Mouse (Mus musculus) heart, embryonic 15.5 days (tissue): ENCODE measurements around the gene Ttll12. TPM values are rescaled to one million over a fixed set of nuclear protein-coding genes. Genes with fewer than 3 reads are reported as not detected.

Experiments used
- ATAC-seq: fragments of 200-750 bp; cut with Nextera tagmentation; replicated peaks from 2 replicates; pipeline ENCODE4 v1.8.0; 2017; ENCODE audit warnings: low read depth, moderate TSS enrichment; ENCODE audit not compliant: insufficient number of reproducible peaks, insufficient read depth, low FRiP score
- H3K27ac ChIP-seq: fragments of 300-500 bp; sonication (generic); 2 replicates; pipeline ENCODE4 v1.5.1; 2015; ENCODE audit warnings: mild to moderate bottlenecking, inconsistent platforms
- H3K27me3 ChIP-seq: fragments of 300-500 bp; sonication (generic); 2 replicates; pipeline ENCODE4 v1.6.1; 2015; ENCODE audit warnings: inconsistent platforms
- H3K36me3 ChIP-seq: fragments of 300-500 bp; sonication (generic); 2 replicates; pipeline ENCODE4 v1.6.1; 2015; ENCODE audit warnings: mild to moderate bottlenecking, inconsistent platforms
- H3K4me1 ChIP-seq: fragments of 300-500 bp; sonication (generic); replicated peaks from 2 replicates; pipeline ENCODE4 v1.6.1; 2015; ENCODE audit warnings: inconsistent platforms
- H3K4me2 ChIP-seq: fragments of 300-500 bp; sonication (generic); 2 replicates; pipeline ENCODE4 v1.6.1; 2015; ENCODE audit warnings: inconsistent platforms, mild to moderate bottlenecking, moderate library complexity
- H3K4me3 ChIP-seq: fragments of 300-500 bp; sonication (generic); 2 replicates; pipeline ENCODE4 v1.5.1; 2015; ENCODE audit warnings: mild to moderate bottlenecking, inconsistent platforms
- H3K9ac ChIP-seq: fragments of 300-500 bp; sonication (generic); 2 replicates; pipeline ENCODE4 v1.6.1; 2015; ENCODE audit warnings: mild to moderate bottlenecking, inconsistent platforms
- H3K9me3 ChIP-seq: fragments of 300-500 bp; sonication (generic); replicated peaks from 2 replicates; pipeline ENCODE4 v1.6.1; 2016; ENCODE audit warnings: inconsistent platforms
- WGBS: fragments of 180-500 bp; shearing (Covaris S2); methylation state at CpG from one replicate; pipeline ENCODE4 v1.1.7; 2015; ENCODE audit warnings: mixed read lengths; 5-methylcytosine and 5-hydroxymethylcytosine counted together
- polyA plus RNA-seq: library from polyadenylated mRNA; unstranded; fragments of >200 nt; fragmentation: Nextera tagmentation; extraction: Ambion mirVana; gene quantifications from 2 replicates; pipeline ENCODE4 v1.2.1, GENCODE M21; 2015

Gene Ttll12
- polyA plus RNA-seq, 1 experiment from 2014 or later = 14.4 TPM

DNA sequence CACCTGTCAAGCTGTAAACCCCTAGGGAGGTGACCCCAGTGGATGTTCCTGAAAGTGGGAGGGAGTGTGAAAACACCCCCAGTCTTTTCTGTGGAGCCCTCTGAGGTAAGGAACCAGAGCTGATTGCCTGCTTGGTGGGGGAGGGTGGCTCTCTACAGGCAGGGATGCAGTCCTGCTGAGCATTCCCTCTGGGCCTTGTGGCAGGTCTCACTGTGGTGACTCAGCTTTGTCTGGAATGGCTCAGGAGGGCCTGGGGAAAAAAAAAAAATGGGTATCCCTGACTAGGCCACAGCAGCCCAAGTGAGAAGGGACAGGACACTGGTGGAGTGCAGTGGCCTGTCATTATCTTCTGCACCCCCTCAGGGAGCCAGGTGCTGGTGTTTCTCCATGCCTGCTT lies 1.8 kb downstream of the Ttll12 start:
- Histone ChIP-seq H3K9me3 (no peaks in the 10 kb centered on the region), H3K27me3 (no peaks in the 10 kb centered on the region), H3K4me3 (peak overlapping the region; percentile 87; the same call in 1 of the 2 replicates), H3K4me1 (peaks cover 21% of the 10 kb centered on the region), H3K36me3 (no peaks in the 10 kb centered on the region), H3K27ac (no peak overlapping the region), H3K9ac (no peak overlapping the region), H3K4me2 (peak overlapping the region; percentile 73)
- 0 out of 2 replicates have a peak, but pooled peaks have one; percentile 16 for ATAC-seq

- peak overlapping the region; percentile 73; the same call in 1 of the 2 replicates for H3K4me2 ChIP-seq
- H3K27ac ChIP-seq = no peak overlapping the region
- 53% methylated on average over 8 of the region's 8 CpGs for WGBS
- no peaks in the 10 kb centered on the region for H3K27me3 ChIP-seq
- H3K4me1 ChIP-seq = peaks cover 21% of the 10 kb centered on the region
- no peaks in the 10 kb centered on the region for H3K9me3 ChIP-seq
- 0 out of 2 replicates have a peak, but pooled peaks cover 1% of the 10 kb centered on the region for H3K36me3 ChIP-seq
- H3K4me3 ChIP-seq = no peak overlapping the region
- no peak for ATAC-seq
- H3K9ac ChIP-seq = no peak overlapping the region
Observed at GRCm38 (mm10) chr15:83592260-83593188, 2.4 kb downstream of the Ttll12 start.

DNA sequence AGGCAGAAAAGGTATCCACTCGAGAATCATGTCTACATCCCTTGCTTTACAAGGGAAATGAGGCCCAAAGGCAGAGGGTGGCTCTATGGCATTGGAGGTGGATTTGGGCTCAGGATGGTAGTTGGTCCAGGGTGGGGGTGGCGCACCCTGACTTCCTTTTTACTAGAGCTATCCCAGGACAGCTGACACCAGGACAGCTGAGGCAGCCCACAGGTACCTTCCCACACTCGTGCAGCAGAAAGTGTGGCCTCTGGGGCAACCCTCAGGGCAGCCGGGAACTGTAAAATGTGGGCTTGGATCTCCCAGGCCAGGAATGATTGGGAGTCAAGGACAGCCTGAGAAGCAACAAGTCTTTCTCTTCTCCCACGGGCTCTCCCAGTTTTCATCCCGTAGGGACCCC lies 3.2 kb downstream of the Ttll12 start:
- Histone ChIP-seq H3K27me3 (no peaks in the 10 kb centered on the region), H3K4me3 (no peak overlapping the region), H3K4me2 (no peak overlapping the region), H3K27ac (no peak overlapping the region), H3K9ac (no peak overlapping the region), H3K9me3 (no peaks in the 10 kb centered on the region), H3K4me1 (peaks cover 21% of the 10 kb centered on the region), H3K36me3 (peaks cover 9% of the 10 kb centered on the region)
- no peak for ATAC-seq
- WGBS = 74% methylated on average over 6 of the region's 6 CpGs

- Histone ChIP-seq H3K36me3 (peaks cover 18% of the 10 kb centered on the region), H3K4me2 (no peak overlapping the region), H3K9ac (no peak overlapping the region), H3K9me3 (no peaks in the 10 kb centered on the region), H3K4me3 (no peak overlapping the region), H3K27ac (no peak overlapping the region), H3K27me3 (no peaks in the 10 kb centered on the region), H3K4me1 (peaks cover 21% of the 10 kb centered on the region)
- 84% methylated on average over 4 of the region's 4 CpGs for WGBS
- no peak for ATAC-seq
Observed at GRCm38 (mm10) chr15:83590841-83591240, 4.1 kb downstream of the Ttll12 start.

DNA sequence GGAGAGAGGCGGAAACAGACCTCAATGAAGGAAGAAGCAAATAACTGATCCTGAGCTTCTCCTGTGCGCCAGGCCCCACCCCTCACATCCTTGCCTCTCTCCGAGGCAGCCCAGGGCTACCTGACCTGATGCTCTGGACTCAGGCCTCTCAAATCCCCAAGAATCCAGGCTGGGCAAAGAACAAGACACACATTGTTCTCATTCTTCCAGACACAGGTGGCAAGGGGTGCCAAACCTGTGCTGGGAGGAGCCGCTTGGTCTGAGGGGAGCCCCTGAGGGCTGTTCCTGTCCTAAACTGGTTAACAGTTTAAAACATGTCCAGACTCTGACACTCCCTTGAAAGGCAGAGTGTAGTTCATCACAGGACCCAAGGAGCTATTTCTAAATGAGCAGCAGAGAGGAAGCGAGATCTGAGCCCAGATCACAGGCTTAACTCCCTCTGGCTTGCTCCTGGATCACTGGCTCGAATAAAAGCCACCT lies 10.2 kb downstream of the Ttll12 start:
- no peak for ATAC-seq
- 85% methylated on average over 6 of the region's 6 CpGs for WGBS
- Histone ChIP-seq H3K4me1 (no peaks in the 10 kb centered on the region), H3K27ac (no peak overlapping the region), H3K9me3 (no peaks in the 10 kb centered on the region), H3K4me2 (no peak overlapping the region), H3K4me3 (no peak overlapping the region), H3K27me3 (no peaks in the 10 kb centered on the region), H3K9ac (no peak overlapping the region), H3K36me3 (peaks cover 46% of the 10 kb centered on the region)

GRCm38 (mm10) chr15:83583419-83584156 lies 11.4 kb downstream of the Ttll12 start:
- H3K9me3 ChIP-seq = no peaks in the 10 kb centered on the region
- H3K27me3 ChIP-seq = no peaks in the 10 kb centered on the region
- ATAC-seq = no peak
- no peak overlapping the region for H3K4me3 ChIP-seq
- H3K36me3 ChIP-seq = peaks cover 50% of the 10 kb centered on the region
- no peak overlapping the region for H3K27ac ChIP-seq
- no peaks in the 10 kb centered on the region for H3K4me1 ChIP-seq
- 82% methylated on average over 8 of the region's 8 CpGs for WGBS
- H3K9ac ChIP-seq = no peak overlapping the region
- no peak overlapping the region for H3K4me2 ChIP-seq

- Histone ChIP-seq H3K27ac (no peak overlapping the region), H3K36me3 (peaks cover 53% of the 10 kb centered on the region), H3K9me3 (no peaks in the 10 kb centered on the region), H3K4me3 (no peak overlapping the region), H3K27me3 (no peaks in the 10 kb centered on the region), H3K4me2 (no peak overlapping the region), H3K4me1 (no peaks in the 10 kb centered on the region), H3K9ac (no peak overlapping the region)
- 87% methylated on average over 4 of the region's 4 CpGs for WGBS
- no peak for ATAC-seq
Observed at GRCm38 (mm10) chr15:83582931-83583330, 12.0 kb downstream of the Ttll12 start.

GRCm38 (mm10) chr15:83576651-83577050 lies 18.3 kb downstream of the Ttll12 start:
- 0 out of 2 replicates have a peak, but pooled peaks cover 2% of the 10 kb centered on the region for H3K4me1 ChIP-seq
- H3K27ac ChIP-seq = no peak overlapping the region
- H3K9me3 ChIP-seq = no peaks in the 10 kb centered on the region
- no peak overlapping the region for H3K9ac ChIP-seq
- no peak overlapping the region for H3K4me3 ChIP-seq
- no peak for ATAC-seq
- H3K27me3 ChIP-seq = no peaks in the 10 kb centered on the region
- WGBS = 89% methylated on average over 9 of the region's 9 CpGs
- peaks cover 62% of the 10 kb centered on the region for H3K36me3 ChIP-seq
- H3K4me2 ChIP-seq = no peak overlapping the region

- H3K27ac ChIP-seq = no peak overlapping the region
- H3K4me1 ChIP-seq = 0 out of 2 replicates have a peak, but pooled peaks cover 2% of the 10 kb centered on the region
- 95% methylated on average over 8 of the region's 8 CpGs for WGBS
- ATAC-seq = no peak; the same call in 1 of the 2 replicates
- peaks cover 51% of the 10 kb centered on the region for H3K36me3 ChIP-seq
- no peak overlapping the region for H3K4me2 ChIP-seq
- H3K9me3 ChIP-seq = no peaks in the 10 kb centered on the region
- no peak overlapping the region for H3K4me3 ChIP-seq
- H3K27me3 ChIP-seq = no peaks in the 10 kb centered on the region
- no peak overlapping the region for H3K9ac ChIP-seq
Observed at GRCm38 (mm10) chr15:83575543-83575942, 19.4 kb downstream of the Ttll12 start.

GRCm38 (mm10) chr15:83574731-83575351 lies 20.1 kb downstream of the Ttll12 start:
- Histone ChIP-seq H3K4me2 (no peak overlapping the region), H3K27ac (no peak overlapping the region), H3K27me3 (no peaks in the 10 kb centered on the region), H3K36me3 (peaks cover 47% of the 10 kb centered on the region), H3K9ac (no peak overlapping the region), H3K4me3 (no peak overlapping the region), H3K4me1 (0 out of 2 replicates have a peak, but pooled peaks cover 2% of the 10 kb centered on the region), H3K9me3 (no peaks in the 10 kb centered on the region)
- ATAC-seq = no peak
- 65% methylated on average over 6 of the region's 6 CpGs for WGBS

DNA sequence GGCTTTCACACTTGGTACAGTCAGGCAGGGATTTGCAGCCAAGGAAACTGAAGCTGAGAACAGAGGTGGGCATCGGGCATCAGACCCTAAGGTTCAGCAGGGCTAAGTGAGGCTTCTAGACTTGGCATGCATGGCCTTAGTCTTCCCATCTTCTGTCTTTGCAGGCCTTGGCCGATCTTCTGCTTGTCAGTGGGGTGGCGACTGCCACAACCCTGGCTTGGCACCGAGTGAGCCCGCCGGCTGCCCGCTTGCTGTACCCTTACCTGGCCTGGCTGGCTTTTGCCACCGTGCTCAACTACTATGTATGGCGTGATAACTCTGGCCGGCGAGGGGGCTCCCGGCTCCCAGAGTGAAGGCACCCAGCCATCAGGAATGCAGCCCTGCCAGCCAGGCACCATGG lies 21.4 kb downstream of the Ttll12 start:
- H3K9ac ChIP-seq = no peak overlapping the region
- peaks cover 43% of the 10 kb centered on the region for H3K36me3 ChIP-seq
- ATAC-seq = no peak
- no peak overlapping the region for H3K4me3 ChIP-seq
- 0 out of 2 replicates have a peak, but pooled peaks cover 4% of the 10 kb centered on the region for H3K4me1 ChIP-seq
- H3K27me3 ChIP-seq = no peaks in the 10 kb centered on the region
- no peak overlapping the region for H3K4me2 ChIP-seq
- H3K9me3 ChIP-seq = no peaks in the 10 kb centered on the region
- no peak overlapping the region for H3K27ac ChIP-seq
- 91% methylated on average over 12 of the region's 12 CpGs for WGBS
